Mouse (Mus musculus) left cerebral cortex, adult 18-20 months (tissue): ENCODE measurements around the gene Erbb2. TPM values are rescaled to one million over a fixed set of nuclear protein-coding genes. Genes with fewer than 3 reads are reported as not detected.

Experiments
- DNase-seq, 2 experiments: peaks; one replicate each; pipeline ENCODE4 v3.0.0; 2021 to 2022; ENCODE audit warnings: low spot score in 2 of 2, mixed read lengths in 1 of 2
- total RNA-seq, 2 experiments: library from RNA; stranded (reverse); gene quantifications; 2 replicates each; pipeline ENCODE4 v1.2.3; 2021

Erbb2 gene
- total RNA-seq, 2 experiments from 2014 or later = 2.0 to 2.2 TPM

DNA sequence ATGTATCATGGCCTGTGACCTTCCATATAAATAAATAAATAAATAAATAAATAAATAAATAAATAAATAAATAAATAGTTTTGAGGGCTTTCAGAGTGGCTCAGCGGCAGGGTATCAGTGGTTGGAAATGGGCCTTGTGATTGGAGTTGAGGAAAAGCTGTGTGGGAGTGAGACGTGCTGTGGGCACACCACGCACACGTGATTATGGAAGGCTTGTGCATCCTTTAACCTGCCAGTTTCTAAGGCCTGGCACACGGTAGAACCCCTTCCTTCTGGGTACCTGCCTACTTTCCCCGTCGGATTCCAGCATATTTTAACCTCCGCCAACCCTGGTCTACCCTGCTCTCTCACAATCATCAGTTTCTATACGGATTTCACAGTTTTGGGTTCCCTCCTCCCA is 44.7 kb downstream of the Erbb2 start:
- no peak for DNase-seq

DNA sequence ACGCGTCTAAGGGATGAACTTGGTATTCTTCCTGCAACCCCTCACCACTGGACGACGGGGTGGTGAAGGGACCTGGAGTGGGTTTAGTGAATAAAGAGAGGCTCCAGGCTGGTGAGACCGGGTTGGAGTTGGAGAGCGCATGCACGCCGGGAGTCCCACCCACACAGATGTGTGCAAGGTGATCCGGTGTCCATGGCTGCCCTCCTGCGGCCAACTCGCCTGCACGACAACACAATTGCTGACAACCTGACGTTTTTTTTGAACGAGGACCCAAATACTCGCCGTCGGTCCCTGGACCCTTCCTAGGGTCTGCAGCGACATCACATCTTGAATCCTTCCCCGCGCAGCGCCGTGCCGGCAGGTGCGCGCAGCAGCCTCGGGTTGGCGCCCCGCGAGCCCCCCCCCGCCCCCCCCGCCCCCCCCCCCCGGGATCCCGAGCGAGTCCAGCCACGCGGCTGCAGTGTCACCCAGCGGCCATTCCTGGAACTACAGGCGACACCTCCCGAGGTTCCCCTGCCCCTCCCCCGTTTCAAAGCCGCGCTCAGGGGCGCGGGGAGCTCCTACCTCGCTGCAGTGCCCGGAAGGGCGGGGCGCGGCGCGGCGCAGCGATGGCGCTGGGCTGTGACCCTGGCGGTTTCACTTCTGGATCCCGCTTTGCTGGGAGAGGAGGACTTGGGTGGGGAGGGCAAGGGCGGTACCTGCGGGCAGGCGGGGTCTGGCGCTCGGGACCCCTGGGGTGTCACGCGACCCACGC is 45.3 kb downstream of the Erbb2 start:
- DNase-seq = peak; percentile 71 to 89

DNA sequence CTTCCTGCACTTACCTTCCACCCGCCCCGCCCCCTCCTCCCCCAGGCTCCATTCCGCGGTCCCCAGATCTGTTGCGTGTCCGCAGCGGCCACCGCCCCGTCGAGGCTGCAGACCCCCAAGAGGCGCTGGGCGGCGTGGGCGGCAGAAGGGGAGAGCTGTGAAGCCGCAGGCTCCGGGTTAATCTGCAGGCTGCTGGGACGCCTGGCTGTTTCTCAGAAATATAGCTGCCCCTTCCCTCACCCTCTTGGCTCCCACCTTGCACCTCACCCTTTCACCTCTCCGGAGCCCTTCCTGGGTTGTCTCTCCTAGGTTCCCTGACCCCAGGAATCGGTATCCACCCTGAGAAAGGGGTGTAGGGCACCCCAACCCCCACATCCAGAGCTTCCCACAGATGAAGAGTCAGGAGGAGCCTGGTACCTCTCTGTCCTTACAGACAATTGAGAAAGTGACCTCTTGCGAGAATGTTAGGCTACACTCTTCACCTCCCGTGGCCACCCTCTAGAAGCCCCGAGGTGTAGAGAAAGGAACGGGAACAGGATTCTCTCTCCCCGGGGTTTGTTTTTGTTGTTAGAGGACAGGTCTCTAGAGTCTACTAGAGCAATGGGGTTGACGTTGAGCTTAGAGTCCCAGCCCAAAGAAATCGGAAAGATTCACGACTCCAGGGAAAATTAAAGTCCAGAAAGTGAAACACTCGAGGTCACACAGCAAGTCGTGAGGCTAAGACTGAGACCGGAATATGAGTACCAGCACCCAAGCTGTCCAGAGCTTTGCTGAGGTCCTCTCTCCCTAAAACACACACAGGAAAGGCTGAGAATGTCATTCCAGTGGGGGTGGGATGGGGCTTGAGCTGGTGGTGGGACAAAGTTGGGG is 46.1 kb downstream of the Erbb2 start:
- DNase-seq = no peak

DNA sequence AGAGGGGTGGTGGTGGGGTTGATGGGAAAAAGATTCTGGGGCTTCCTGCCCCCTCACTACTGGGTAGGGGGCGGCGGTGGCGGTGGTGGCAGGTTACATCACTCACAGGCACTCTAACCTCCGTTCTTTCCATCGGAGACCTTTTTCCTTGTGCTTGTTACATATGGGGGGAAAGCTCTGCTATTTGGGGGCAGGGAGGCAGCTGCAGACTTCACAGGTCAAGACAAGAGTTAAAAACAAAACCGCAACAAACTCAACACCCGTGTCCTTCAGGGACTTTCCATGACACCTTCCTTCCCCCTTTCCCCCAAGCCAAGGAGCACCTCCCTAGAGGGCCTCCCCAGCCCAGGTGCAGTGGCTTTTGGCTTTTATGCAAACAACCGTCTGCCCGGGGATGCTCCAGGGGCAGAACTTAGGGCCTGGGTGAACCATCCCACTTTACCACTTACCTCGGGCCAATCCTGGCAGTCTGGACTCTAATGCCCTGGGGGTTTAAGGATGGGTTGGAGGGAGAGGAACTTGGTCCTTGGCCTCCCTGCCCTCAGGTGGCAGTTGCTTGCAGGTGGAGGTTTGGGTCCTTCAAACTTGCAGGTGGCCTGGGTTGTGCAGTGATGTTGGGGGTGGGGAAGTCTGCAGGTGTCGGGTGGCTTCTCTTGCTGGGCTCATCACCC is 46.9 kb downstream of the Erbb2 start:
- DNase-seq = no peak

DNA sequence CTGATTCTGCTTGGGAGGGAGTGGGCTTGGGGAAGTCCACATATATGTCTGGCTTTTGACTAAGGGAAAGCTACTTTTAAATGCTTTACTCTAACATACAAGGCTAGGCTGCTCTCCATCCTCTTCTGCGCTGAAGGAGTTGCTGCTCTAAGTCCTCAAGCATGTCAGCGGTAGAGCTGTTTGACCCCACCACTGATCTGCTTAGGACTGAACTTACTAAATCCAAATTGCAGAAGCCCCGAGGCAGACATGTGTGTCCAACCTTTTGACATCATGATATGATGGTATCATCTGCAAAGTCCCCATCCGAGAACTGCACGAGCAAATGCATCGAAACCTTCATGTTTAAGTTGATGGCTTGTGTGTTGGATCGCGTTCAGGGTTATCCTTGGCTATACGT is 47.6 kb downstream of the Erbb2 start:
- no peak for DNase-seq

DNA sequence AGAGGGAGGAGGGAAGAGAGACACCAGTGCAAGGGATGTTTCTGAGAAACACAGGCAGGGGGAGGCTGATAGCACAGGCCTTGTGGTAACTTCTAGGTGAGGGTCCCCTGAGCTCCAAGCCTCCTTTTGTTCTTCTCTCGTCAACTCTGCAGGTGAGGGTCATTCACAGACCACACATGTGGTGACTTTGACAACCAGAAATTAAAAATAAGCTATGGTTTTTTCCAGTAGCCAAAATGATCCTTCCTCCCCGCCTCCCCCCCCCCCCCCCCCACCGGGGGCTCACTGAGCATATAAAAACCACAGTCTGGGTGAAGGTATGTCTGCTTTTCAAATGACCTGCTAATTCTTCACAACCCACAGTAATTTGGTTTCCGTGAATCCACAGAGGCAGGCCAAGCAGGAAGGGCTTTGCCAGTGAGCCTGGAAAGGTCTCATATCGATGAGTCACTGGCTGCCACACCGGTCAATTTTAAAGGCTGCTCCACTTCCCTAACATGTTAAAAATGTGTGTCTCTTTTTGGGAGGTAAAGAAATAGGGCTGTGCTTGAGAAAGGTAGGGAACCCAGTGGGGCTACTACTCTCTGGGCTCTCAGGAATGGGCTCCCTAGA is 48.9 kb downstream of the Erbb2 start:
- no peak for DNase-seq

DNA sequence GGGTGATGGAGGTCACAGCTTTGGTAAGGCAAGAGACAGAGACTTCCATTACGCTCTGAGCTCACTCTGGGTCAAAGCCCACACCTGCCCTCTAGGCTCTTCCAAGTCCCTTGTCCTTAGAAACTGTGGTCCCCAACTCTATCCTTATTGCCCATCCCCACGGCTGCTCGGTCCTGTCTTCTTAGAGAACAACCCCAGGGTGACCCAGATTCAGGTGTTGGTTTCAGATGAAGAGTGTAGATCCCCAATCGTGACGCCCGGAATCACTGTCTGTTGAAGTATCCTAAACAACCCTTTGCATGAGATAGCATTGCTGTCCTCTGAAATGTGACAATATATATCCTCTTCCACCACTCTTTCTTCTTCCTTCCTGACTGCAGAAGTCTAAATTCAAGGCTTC is 50.0 kb downstream of the Erbb2 start:
- DNase-seq = no peak

DNA sequence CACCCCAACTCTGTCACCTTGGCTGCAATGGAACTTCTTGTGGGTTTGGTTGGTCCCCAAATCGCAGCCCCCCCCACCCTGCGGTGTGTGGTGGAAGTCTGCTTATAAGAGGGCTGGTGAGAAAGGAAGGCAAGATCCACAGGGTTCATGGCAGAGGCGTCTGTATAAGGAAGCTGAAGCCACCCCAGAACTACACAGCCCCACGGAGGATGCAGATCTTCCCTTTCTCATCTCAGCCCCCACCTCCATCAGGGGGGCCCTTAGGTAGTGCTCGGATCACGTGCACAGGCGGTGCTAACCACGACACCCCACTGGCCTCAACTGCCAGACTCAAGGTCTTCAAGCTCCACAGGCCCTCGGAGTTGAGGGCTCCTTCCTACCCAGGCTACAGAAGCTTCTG is 51.6 kb downstream of the Erbb2 start:
- DNase-seq = no peak

DNA sequence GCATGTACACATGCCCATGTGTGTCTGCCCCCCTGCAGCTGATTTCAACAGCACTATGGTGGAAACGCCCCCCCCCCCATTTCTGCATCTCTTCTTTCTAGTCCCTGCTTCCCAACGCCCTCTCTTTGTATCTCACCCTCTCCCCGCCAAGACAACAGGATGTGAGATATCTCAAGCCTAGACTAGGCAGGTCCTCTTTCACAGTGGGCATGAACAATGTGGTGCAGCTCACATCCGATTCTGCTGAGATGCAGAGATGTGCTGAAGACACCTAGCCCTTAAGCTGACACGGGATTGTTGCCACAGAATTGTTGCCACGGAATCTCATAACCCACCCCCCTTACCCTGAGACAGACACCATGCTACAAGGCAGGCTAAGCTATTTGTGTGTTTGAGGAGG is 52.2 kb downstream of the Erbb2 start:
- no peak for DNase-seq

DNA sequence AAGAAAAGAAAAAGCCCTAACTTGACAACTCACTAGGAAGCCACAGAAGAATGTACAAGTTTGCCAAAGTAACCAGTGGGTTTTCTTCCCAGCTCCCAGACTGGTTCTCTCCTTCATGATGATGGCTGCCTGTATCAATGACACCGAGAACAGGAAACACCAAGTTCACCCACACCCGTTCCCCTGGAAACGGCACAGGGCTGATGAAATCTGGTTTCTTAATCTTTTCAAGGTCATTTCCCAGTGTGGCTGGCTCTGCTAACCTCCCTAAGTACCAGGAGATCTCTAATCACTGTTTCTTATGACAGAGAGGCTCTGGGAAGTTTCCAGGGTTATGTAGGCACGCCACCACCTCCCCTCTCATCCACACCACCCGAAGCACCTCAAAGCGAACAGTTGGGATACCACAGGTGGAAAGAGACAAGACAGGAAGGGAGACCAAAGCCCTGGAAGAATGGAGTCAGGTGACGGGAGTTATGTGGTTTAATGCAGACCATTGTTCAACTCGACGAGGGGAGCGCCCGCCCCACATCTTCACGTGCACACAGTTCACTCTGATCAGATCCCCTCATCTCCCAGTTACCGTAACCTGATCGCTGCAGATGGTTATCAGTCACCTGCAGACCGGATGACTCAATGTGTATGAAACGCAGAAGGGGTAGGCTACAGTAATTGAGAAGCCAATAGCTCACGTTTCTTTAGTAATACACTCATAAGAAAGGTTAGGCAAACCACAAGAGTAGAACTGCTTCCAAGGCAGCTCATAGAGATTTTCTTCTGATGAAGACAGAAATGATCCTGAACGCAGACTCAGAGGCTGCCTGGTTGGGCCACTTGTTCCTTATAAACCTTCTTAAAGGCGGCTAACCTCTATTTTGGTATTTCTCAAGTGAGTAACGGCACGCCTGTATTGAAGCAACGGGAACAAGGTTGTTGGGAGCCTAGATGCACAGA is 57.8 kb downstream of the Erbb2 start:
- DNase-seq = no peak

DNA sequence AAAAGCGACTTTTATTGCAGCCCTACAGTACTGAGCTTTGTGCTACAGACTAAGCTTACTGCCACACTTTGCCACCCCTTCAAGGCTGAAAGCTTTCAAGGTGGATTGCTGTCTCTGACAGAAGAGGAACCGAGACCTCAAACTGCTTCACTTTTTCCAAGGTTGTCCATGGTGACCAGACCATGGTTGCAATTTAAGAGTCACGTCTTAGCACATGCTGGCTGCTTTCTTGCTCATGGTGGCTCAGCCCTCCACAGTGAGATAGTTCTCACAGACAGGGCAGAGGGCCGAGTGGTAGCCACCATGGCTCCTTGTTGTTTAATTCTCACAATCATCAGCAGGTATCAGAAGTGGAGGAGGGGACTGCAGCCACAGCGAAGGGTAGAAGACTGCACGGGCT is 58.5 kb downstream of the Erbb2 start:
- DNase-seq = no peak

DNA sequence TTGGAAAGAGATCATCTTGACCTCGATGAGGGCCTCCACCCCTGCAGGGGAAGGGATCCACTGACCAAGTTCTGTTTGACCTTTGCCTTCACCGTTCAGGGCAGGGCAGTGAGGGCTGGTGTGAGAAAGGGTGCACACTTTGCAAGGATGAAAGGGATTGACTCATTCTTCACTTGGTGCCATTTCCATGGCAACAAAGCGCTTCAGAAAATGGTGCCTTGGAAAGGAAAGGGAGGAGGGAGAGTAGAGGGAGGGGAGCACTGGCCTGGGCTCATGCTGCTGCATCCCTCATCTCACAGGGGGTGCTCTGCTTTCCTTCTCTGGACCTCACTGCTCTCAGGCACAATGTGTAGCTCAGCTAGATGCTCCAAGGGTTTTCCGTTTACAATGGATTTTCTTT is 60.4 kb downstream of the Erbb2 start:
- DNase-seq = no peak

DNA sequence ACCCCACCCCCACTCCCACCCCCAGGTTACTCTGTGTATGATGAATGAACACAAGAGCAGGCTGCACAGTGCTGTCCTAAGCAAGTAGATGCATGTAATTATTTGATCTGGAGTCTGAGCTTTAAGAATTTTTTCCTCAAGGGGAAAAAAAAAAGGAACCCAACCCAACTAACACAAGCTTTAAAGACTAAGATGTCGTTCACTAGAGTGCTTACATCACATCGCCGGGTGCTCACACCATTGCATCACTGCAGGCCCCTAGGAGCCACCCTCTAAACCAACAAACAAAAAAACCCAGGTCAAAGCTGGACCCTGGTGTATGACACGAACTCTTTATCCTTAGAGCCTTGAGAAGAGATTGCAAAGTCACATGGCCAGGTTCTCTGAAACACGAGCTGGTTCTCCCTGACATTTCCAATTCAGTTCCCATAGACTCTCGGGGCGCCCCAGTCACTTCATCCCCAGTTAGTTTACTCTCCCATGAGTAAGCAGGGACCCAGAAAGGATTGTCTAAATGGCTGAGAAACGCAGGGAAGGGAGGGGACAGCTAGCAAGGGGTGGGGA is 61.7 kb downstream of the Erbb2 start:
- DNase-seq = no peak

DNA sequence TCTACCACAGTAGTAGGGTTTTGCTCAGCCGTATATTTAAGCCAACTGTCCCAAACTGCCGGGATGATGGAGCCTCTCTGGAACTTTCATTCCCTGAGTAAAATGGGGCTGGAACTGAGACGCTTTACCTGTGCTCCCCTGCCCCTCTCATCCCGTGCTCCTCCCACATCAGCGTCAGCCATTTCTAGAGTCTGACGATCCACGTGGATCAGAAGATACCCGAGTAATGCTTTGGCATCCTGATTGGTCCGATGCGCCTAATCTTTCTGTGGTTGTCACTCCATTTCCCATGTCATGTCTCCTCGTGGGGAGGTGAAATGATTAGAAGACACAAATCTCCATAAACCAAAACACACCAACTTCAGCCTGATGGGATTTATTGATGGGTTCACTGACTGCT is 62.7 kb downstream of the Erbb2 start:
- DNase-seq = no peak

DNA sequence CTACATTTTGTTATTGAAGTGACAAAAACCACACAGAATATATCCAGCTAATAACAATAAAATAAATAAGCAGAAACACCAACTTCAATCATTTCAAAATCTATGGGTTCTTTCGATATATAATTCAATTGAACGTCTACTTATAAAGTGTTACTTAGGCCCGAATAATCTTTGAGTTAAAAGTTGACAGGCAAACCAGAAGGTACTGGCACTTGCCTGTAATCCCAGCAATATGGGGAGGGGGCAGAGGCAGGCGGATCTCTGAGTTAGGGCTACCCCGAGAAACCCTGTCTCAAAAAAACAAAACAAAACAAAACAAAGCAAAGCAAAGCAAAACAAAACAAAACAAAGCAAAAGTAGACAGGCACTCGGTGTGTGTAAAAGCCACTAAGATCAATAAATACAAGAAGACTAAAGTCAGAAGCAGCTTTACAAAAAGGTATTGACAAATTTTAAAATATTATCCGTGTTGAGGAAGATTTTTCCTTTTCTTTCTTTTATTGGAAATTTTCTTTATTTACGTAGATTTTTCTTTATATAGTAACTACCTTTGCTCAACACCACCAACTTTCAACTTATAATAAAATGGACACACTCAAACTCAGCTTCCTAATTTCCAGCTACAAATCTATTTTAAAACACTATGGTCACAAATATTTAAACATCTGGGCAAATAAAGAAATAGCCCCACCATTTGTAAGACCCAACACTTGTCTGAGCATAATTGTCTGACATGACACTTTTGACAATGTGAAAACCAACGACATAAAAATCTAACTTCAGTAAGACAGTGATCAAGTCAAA is 63.6 kb downstream of the Erbb2 start:
- no peak for DNase-seq

DNA sequence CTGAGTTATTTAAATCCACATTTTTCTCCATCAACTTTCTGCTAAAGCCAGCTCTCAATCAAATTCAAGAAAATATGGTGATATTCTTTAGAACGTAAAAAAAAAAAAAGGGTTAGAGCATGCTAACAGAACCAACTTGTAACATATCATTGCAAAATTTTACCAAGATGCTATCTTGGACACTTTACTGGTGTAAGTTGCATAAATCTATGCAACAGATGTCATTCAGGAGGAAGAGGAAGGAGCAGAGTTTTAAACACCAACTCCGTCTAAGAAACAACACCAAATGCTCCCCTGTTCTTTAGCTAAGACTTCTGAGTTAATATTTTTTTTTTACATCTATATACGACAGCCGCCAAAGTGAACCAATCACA is 64.2 kb downstream of the Erbb2 start:
- DNase-seq = no peak

DNA sequence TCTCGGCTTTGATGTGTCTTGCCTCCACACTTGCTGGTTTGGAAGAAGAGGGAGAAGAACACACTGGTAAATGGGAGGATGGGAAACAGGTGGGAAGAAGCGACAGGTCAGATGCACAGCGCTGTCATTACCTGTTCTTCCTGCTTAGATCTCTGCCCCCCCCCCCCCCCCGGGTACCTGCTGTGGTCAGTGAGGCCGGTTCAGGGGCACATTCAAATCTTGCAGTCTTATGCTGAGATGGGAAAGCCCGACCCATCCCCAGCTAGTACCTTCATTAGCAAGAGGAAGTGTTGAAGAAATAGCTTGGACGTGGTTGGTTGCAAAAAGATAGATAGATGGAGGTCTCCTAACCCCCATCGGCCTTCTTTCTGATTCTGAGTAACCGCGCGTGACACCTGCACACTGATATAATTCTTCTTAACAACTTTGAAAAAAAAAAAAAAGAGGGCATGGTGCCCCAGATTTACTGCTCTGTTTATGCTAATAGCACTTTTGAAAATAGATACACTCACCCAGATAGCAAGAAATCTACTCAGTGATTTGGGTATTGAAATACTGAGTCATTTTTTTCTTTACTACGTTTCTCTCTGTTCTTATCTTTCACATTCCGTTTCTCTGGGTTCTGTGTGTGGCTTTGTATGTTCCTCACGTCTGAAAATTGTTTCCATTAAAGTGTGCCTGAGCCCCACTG is 64.9 kb downstream of the Erbb2 start:
- no peak for DNase-seq

DNA sequence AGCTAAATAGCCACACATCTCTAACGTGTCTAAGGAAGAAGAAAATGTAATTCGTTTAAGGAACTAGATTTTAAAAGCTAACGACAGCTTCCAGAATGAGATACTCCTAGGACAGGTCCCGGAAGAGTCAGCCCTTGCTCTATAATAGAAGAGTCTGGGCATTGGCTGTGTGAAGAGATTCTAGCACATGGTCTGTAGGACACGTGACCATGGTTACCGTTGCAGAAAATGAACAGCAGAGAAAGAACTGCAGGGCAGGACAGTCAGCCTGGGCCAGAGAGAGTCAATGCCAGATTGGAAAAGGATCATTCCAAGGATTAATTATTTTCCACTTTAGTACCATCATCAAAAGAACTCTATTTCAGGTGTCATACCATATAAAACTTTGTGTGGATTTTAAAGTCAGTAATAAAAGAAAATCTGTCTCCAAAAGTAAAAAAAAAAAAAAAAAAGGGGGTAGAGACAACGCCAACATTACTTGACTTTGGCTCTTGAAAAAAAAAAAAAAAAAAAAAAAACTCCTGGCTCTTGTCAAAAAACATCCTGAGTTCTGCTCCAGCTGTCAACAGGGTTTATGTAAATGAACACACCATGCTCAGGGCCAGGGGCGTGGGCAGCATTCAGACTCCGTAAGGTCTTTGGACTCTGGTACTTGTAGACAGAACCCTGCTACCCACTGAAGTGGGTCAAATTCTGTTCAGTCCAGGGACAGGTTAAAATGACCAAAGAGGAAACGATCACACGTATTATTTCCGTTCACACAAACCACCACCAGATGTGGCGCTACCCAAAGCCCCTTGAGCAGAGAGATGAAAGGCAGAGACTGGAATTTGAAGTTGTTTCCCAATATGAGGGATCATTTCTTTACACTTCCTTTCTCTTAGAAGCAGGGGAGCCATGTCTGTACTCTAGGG is 67.0 kb downstream of the Erbb2 start:
- DNase-seq = no peak
